Mouse (Mus musculus): ENCODE results near the gene Map1a.

Gene Map1a

DNA sequence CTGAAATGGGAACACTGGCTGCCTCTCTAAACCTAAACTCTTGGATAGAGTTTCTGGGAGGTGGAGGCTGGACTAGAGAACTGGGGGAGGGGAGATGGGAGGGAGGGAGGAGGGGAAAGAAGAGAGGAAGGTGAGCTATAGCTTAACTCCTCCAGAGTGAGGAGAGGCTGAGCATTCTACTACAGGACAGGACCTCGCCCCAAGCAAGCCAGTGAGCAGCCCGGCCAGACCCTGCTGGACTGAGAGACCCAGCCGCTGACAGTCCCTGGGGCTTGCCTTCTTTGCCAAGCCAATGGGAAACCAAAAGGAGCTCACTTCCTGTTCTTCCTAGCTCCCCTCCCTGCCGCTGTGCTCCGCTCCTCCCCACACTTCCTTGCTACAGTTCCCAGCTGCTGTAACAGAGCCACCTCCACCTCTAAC, 19.6 kb downstream of the Map1a start:
- DNase-seq (ENCODE audit: low read depth, low spot score): no peak

DNA sequence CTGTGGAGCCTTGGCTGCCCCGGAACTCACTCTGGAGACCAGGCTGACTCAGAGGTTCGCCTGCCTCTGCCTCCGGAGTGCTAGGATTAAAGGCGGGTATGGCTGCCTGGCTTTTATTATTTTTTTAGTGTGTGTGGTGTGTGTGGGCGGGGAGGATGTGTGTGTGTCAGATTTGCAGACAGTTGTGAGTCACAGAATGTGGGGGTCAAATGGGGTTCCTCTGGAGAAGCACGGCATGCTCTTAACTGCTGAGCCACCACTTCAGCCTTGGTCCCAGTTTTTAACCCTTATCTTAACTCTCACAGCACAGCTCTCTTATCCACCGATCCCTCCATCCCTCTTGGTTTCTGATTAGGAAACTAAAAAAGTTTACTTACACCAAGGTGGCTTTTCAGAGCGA, 26.9 kb downstream of the Map1a start:
- no peak for DNase-seq (ENCODE audit: low read depth, low spot score)

DNA sequence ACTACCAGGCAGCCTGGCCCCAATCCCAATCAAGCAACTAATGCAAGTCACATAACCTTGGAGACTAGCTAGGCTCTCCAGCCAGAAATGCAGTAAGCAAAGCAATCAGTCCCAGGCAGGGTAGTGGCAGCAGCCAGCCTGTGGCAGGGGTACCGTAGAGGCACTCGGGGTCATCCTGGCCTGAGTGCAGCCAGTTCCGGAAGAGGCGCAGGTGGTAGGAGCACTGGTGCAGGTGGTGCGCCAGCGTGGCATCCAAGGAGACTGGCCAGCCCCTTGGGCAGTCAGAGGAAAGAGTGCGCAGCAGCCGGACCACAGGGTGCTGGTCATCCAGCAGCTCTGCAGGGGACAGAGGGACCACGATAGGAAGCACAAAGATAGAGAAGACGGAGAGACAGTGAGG, 33.6 kb downstream of the Map1a start:
- DNase-seq (ENCODE audit: low read depth, low spot score): no peak

DNA sequence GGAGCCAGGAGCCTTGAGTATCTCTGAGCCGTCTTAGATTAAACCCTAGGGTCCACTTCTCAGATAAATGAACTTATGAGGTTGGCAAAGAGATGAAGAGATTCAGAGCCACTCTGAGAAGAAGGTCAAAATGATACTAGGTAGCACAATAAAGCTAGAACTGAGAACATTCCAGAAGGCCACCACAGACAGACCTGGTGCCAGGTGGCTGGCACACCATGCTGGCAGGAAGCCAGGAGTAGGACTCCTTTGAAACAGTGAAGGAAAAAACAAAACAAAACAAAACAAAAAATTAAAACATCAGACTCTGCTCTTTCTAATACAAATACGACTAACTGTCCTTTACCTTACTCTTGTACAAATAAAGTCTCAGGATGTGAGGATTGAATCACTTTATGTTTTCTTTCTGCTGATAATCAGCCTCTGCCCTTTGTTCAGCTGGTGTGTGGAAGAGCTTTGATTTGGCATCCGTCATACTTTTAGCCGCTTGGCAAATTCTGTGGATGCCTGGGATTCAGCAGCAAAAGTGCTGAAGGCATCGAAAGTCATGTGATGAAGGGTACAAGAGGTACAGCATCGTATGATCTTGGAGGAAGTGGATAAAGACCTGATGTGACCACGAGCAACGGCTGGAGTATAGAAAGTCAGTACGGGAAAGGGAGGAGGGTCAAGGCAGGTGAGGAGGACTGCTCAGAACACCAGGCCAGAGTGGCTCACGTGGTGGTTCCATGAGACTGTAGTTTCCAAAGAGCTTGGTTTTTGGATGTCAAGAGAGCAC, 34.5 kb downstream of the Map1a start:
- no peak for DNase-seq (ENCODE audit: low read depth, low spot score)

DNA sequence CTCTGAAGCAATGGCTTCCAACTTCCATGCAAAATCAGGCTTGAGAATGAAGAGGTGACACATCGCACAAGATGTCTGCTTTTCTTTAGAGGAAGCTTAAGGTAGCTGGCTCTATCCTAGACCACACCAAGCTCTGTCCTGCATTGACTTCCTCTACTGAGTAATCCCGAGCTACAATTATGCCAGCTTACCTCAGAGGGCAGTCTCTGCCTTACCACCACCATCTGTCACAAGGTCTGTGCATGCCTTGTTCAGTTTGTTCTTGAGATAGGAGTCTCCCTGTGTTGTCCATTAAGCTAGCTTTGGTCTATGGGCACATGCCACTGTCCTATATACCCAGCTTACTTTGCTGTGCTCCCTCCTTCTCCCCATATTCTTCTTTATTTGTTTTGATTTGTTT, 40.1 kb downstream of the Map1a start:
- DNase-seq (ENCODE audit: low read depth, low spot score): no peak

DNA sequence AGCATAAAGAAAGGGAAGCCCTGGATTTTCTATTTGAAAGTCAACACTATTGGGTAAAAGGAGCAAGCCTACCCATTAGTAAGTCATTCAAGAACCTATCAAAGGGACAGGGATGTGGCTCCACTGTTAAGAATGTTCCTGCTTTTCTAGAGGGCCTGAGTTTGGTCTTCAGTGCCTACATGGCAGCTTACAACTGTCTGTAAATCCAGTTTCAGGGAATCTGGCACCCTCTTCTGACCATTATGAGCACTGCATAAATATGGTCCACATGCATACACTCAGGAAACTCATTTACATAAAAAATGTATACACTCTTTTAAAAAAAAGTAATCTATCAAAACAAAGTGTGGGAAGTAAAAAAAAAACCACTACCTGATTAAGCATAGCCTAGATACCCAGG, 49.7 kb downstream of the Map1a start:
- DNase-seq (ENCODE audit: low read depth, low spot score): no peak

DNA sequence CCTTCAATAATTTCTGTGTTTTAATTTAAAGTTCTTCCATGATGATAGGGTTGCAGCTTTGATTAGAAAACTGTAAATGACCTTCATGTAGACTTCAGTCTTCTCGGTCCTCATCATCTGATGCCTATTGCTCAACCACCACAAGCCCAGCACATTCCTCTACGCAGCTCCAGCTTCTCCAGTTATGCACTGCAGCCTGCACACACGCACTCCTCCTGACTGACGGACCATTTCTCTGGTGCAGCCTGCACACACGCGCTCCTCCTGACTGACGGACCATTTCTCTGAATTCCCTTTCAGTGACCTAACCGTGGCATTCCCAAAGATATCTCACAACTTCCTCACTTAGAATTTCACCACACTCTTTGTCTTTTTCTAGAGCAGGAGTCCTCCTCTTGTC, 63.8 kb downstream of the Map1a start:
- no peak for DNase-seq (ENCODE audit: low read depth, low spot score)

DNA sequence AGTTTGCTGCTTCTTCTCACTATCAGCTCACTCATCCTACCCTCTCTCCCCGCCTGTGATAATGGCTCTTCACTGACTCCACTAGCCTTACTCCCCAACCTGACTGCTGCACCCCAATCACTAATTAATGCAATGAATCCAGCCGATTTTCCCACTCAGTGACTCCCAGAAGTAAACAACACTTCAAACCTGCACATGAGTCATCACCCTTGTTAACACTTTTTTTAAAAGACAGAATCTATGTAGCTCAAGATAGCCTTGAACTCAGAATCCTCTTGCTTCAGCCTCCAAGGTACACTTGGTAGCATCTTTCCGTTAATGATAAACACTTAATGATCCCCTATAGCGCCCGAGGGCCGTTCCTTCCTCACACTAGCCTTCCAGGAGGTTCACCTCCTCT, 65.0 kb downstream of the Map1a start:
- no peak for DNase-seq (ENCODE audit: low read depth, low spot score)

DNA sequence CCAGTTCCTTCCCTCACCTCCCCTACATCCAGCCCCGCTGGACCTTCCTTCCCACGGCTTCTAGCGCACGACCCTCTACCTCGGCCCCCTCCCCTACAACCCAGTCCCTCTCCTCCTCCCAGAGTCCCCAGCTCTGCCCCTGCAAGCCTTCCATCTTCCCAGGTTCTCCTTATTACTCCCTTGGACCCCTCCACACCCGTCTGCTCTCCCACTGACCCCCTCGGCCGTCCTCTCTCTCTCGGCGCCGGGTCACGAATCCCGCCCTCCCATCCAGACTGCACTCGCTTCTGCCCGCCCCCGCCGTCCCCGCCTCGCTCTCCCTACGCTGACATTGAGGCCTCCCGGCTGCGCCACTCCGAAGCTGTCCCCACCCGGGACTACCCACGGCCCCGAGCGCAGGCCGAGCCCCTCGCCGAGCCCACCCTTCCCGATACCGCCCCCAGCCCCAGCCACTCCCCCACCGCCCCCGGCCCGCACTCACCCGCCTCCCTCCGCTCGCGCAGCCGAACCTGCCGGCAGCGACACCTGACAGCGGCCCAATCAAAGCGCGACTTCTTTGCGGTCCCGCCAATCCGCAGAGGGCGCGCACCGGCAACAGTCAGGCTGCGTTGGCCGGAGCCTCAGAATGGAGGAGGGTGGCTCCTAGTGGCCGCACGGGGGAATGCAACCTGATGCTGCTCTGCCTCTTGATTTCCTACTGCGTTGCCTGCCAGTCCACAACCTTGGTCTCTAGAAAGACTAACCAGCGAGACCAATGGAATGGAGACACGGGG, 65.6 kb downstream of the Map1a start, which contains the start of gene Ppip5k1:
Gene Ppip5k1 (minus strand): TSS at position 577 of the 773 bp plus-strand sequence.
- peak; percentile 96 for DNase-seq (ENCODE audit: low read depth, low spot score)

DNA sequence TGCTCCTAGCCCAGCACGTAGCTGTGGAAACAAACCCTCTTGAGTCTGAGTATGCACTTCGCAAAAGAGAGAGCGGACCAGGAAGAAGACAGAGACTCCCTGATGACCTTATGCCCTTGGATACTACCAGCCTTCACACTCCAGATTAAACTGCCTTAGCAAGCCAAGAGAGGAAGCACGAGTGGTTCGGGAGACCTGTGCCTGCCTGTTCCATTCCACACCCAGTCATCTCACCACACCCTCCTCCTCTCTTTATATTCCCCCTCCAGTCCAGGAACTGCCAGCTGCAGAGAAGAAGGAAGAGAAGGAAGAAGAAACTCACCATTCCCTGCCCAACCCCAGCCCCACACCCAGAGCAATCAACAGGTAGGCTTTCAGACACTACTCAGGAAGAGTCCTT, 68.1 kb downstream of the Map1a start, which contains the start of gene Ckmt1:
Gene Ckmt1 (plus strand): TSS at position 221 of the 400 bp plus-strand sequence.
- no peak for DNase-seq (ENCODE audit: low read depth, low spot score)

DNA sequence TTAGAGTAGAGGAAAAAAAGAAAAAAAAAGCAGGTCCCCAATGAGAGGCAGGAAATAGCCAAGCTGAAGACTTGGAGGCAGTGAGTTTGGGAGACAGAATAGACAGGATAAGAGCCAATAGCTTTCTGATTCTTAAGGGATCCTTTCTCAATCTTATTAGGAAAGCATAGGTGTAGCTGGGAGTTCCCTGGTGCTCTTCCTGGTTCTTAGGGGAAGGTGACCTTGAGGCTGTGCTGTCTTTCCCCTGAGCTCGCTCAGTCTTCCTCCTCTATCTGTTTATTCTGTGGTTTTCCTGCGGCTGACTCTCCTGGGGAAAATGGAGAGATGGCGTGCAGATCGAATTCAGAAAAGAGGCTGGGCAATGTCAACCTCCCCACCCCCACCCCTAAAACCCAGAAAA, 68.6 kb downstream of the Map1a start:
- DNase-seq (ENCODE audit: low read depth, low spot score): no peak

DNA sequence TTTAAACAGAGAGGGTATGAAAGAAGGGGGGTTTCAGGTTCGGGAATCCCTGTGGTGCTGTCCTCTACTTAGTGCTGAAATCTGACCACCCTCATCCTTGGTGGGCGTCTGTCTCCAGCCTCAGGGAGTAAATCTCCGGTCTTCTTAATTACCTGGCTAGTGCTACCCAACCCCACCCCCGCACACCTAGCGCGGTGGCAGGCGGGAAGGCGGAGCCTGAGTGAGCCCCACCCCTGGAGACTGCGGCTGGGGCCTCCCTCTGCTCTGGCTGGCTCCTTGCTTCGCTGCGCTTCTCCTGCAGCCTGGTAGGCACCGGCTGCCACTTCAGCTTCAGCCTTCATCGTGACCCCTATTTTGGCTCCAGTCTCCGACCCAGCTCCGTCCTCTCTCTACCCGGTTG, 69.0 kb downstream of the Map1a start:
- peak; percentile 66 for DNase-seq (ENCODE audit: low read depth, low spot score)

DNA sequence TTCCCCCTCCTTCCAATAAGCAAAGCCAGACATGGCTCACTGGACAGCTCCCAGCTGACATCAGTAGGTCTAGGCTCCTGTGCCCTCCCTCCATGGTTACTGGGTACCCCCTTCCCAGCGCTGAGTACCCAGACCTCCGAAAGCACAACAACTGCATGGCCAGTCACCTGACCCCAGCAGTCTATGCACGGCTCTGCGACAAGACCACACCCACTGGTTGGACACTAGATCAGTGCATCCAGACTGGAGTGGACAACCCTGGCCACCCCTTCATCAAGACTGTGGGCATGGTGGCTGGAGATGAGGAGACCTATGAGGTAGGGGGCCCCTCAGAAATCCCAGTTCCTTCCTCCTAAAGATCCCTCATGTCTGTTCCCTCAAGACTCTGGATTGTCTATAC, 70.1 kb downstream of the Map1a start:
- DNase-seq (ENCODE audit: low read depth, low spot score): no peak
